Mouse (Mus musculus) thymus, adult 2 months (tissue): ENCODE results near the gene Ccdc6. TPM values are rescaled to one million over a fixed set of nuclear protein-coding genes. Genes with fewer than 3 reads are reported as not detected.

ENCODE experiments used
- DNase-seq: peaks from one replicate; pipeline ENCODE4 v3.0.0; 2021
- H3K27ac ChIP-seq: fragments of 200-500 bp; 2 replicates; pipeline ENCODE4 v1.5.1; 2012; ENCODE audit warnings: low read length, control low read depth; ENCODE audit not compliant: control insufficient read depth, insufficient read depth
- H3K27me3 ChIP-seq: fragments of 200-500 bp; 2 replicates; pipeline ENCODE4 v1.6.1; 2012; ENCODE audit warnings: mild to moderate bottlenecking, low read length, moderate library complexity, mixed read lengths; ENCODE audit not compliant: control insufficient read depth, insufficient read depth
- H3K36me3 ChIP-seq: fragments of 200-500 bp; 2 replicates; pipeline ENCODE4 v1.6.1; 2012; ENCODE audit warnings: mild to moderate bottlenecking, low read length, moderate library complexity; ENCODE audit not compliant: control insufficient read depth, insufficient read depth
- H3K4me1 ChIP-seq: fragments of 200-500 bp; replicated peaks from 2 replicates; pipeline ENCODE4 v1.6.1; 2012; ENCODE audit warnings: low read length; ENCODE audit not compliant: control insufficient read depth, insufficient read depth
- H3K4me3 ChIP-seq: fragments of 200-500 bp; 2 replicates; pipeline ENCODE4 v1.5.1; 2012; ENCODE audit warnings: mild to moderate bottlenecking, low read length, control low read depth, moderate library complexity; ENCODE audit not compliant: control insufficient read depth, insufficient read depth
- CTCF ChIP-seq: fragments of 200-500 bp; IDR thresholded peaks from 2 replicates; pipeline ENCODE4 v1.5.1; 2012; ENCODE audit warnings: mild to moderate bottlenecking, control low read depth, low read length, moderate library complexity, borderline replicate concordance; ENCODE audit not compliant: control insufficient read depth, poor library complexity, insufficient read depth; ENCODE audit errors: extremely low read depth
- POLR2A ChIP-seq: fragments of 200-500 bp; IDR thresholded peaks from 2 replicates; pipeline ENCODE4 v1.6.1; 2012; ENCODE audit warnings: mild to moderate bottlenecking, low read length, control low read depth, moderate library complexity; ENCODE audit not compliant: control insufficient read depth, poor library complexity, insufficient read depth; ENCODE audit errors: extremely low read depth
- WGBS: fragments of 180-500 bp; shearing (Covaris S2); methylation state at CpG from one replicate; pipeline ENCODE4 v1.1.7; 2018; 5-methylcytosine and 5-hydroxymethylcytosine counted together
- polyA plus RNA-seq: library from polyadenylated mRNA; depleted of rRNA; stranded (reverse); fragments of >200 nt; gene quantifications from 2 replicates; pipeline ENCODE4 v1.2.3, GENCODE M21; 2012

The Ccdc6 gene
- polyA plus RNA-seq, 1 experiment: 45.5 TPM

DNA sequence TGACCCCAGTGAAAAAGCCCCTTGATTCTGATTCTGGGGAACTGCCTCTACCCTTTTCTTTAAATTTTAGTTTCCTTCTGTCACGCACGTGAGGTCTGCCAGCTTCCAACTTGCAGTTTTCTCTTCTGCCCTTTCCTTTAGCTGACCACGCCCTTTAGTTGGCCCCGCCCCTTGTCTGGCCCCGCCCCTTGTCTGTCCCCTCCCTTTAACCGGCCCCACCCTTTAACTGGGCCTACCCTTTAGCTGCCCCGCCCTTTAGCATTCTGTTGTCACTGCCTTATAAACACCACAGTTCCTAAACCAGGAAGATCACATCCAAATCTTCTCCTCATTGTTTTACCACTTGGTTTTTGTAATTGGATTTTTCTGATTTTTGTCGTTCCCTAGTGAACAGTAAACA lies 41.2 kb downstream of the Ccdc6 start:
- no peak for TF ChIP-seq POLR2A
- TF ChIP-seq CTCF: no peak
- no peak for DNase-seq
- 92% methylated on average over 8 of the region's 8 CpGs for WGBS
- Histone ChIP-seq H3K27me3 (no peaks in the 10 kb centered on the region), H3K27ac (no peak overlapping the region), H3K4me1 (peaks cover 1% of the 10 kb centered on the region; the same call in 1 of the 2 replicates), H3K36me3 (0 out of 2 replicates have a peak, but pooled peaks cover 3% of the 10 kb centered on the region), H3K4me3 (no peak overlapping the region)

DNA sequence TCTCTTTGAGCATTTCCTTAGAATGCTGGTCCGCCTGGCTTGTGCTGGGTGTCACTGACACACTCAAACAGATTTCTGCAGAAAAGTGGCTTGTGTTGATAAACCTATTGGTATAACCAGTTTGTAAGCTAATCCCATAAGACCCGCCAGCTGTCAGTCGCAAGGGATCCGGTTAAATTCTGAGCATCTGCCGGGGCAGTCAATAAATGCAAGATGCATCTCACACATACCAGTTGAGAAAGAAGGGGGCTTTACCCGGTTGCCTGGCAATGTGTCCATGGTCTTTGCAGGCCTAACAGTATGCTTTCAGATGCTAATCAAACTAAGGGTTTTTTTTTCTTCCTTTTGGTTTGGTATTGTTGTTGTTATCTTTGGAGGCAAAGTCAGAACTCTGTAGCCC lies 42.4 kb downstream of the Ccdc6 start:
- TF ChIP-seq CTCF (no peak), POLR2A (no peak)
- DNase-seq: no peak
- 0 out of 2 replicates have a peak, but pooled peaks cover 6% of the 10 kb centered on the region for H3K36me3 ChIP-seq
- H3K4me3 ChIP-seq: no peak overlapping the region
- 92% methylated on average over 6 of the region's 6 CpGs for WGBS
- no peaks in the 10 kb centered on the region for H3K27me3 ChIP-seq
- no peak overlapping the region for H3K27ac ChIP-seq
- H3K4me1 ChIP-seq: no peaks in the 10 kb centered on the region

DNA sequence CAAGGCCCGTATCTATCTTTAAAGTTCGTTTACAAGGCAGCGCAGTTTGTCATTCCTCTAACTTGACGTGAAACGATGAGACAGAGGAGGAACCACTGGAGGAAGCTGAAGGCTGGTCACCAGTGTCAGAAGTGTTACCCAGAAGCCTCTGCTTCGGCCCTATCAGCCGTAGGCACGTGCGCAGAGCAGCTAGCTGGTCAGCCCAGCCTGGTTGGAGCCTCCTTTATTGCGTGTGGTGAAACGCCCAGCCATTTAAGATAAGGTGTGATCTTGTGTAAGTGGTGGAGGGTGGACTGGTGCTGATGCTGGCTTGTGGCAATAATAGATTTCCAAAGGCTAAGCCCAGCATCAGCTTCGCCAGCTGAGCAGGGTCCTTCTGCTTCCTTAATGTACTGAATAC lies 43.5 kb downstream of the Ccdc6 start:
- TF ChIP-seq CTCF (no peak), POLR2A (no peak)
- no peak for DNase-seq
- no peaks in the 10 kb centered on the region for H3K27me3 ChIP-seq
- H3K4me3 ChIP-seq: no peak overlapping the region
- H3K27ac ChIP-seq: no peak overlapping the region
- peaks cover 6% of the 10 kb centered on the region; the same call in 1 of the 2 replicates for H3K36me3 ChIP-seq
- 98% methylated on average over 12 of the region's 12 CpGs for WGBS
- H3K4me1 ChIP-seq: no peaks in the 10 kb centered on the region

DNA sequence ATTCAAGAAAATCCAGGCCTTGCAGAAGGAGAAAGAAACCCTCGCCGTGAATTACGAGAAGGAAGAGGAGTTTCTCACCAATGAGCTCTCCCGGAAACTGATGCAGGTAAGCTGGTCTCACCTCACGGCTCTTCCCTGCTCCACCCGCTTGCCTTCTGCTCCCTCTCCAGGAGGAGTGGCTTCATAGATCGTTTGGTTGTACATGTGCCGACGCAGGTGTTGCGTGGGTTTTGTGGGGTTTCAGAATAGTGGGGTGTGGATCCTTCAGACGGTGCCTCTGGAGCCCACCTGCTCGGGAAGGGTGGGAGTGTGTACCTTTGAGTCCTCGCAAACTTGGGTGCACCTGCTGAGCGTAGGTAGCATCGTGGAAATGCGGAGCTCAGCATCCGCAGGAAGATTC lies 45.7 kb downstream of the Ccdc6 start:
- Histone ChIP-seq H3K27ac (no peak overlapping the region), H3K4me1 (no peaks in the 10 kb centered on the region), H3K36me3 (peaks cover 13% of the 10 kb centered on the region; the same call in 1 of the 2 replicates), H3K27me3 (no peaks in the 10 kb centered on the region), H3K4me3 (no peak overlapping the region)
- DNase-seq: no peak
- WGBS: 83% methylated on average over 17 of the region's 17 CpGs
- no peak for TF ChIP-seq POLR2A
- no peak for TF ChIP-seq CTCF

DNA sequence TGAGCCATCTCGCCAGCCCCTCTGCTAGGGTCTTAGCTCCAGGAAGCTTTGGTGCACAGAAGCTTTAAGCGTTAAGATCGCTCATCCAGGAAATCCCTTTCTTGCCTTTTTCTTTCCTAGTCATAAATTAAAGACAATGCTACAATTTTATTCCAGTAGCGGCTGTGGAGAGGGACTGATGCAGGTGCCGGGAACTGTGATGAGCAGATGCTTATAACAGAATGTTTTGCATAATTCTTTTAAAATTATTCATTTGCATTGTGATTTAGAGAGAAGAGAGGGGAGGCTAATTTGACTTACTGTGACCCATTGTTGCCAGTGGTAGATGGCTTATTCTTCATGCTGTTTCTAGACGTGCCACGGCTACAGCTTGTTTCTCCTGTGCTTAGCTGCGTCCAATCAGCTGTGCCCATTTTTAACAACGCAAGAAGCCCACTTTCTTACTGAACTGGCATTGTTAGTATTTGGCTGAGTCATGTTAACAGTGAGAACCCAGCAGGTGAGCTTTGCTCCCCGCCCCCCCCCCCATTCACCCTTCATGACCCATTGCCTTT lies 47.2 kb downstream of the Ccdc6 start:
- TF ChIP-seq CTCF (no peak), POLR2A (no peak)
- no peak for DNase-seq
- H3K27ac ChIP-seq: no peak overlapping the region
- H3K27me3 ChIP-seq: no peaks in the 10 kb centered on the region
- no peaks in the 10 kb centered on the region for H3K4me1 ChIP-seq
- peaks cover 16% of the 10 kb centered on the region; the same call in 1 of the 2 replicates for H3K36me3 ChIP-seq
- 96% methylated on average over 10 of the region's 10 CpGs for WGBS
- H3K4me3 ChIP-seq: no peak overlapping the region

DNA sequence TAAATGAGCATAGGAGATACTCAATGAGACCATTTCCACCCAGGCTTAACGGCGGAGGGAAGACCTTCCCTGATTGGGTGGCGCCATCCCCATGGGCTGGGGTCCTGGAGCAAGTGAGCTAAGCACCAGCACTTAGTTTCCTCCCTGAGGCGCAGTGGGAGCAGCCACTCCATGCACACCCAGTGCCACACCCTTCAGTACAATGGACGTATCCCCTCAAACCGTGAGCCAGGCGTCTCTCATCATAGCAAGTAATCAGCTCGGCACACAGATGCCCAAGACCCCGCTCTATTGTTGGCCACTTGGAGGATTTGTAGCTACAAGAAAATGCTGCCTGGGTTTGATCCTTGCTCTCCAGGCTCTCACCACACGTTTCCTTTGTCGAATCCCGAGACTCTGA lies 49.0 kb downstream of the Ccdc6 start:
- no peaks in the 10 kb centered on the region for H3K4me1 ChIP-seq
- H3K4me3 ChIP-seq: no peak overlapping the region
- DNase-seq: no peak
- H3K27me3 ChIP-seq: no peaks in the 10 kb centered on the region
- no peak for TF ChIP-seq POLR2A
- TF ChIP-seq CTCF: no peak
- H3K27ac ChIP-seq: no peak overlapping the region
- WGBS: 99% methylated on average over 12 of the region's 12 CpGs
- H3K36me3 ChIP-seq: peaks cover 16% of the 10 kb centered on the region; the same call in 1 of the 2 replicates

DNA sequence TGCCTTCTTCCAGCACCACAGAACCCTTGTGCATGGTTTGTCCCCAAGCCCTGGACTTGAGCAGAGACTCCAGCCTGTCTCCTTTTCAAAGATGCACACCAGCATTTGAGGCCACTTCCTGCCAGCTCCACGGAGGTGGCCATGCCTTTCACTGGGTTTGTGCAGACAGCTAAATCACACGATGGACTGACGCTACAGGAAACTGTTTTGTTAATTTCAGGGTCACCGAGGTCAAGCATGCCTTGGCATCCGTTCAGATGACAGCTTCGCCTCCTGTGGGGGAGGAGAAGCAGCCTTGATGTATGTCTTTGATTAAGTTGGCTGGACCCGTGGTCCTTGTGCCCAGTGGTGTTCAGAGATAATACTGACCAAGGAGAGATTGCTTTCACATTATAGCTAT lies 52.2 kb downstream of the Ccdc6 start:
- no peak for DNase-seq
- Histone ChIP-seq H3K27ac (no peak overlapping the region), H3K36me3 (peaks cover 10% of the 10 kb centered on the region; the same call in 1 of the 2 replicates), H3K4me1 (peaks cover 4% of the 10 kb centered on the region), H3K4me3 (no peak overlapping the region), H3K27me3 (no peaks in the 10 kb centered on the region)
- TF ChIP-seq CTCF (no peak), POLR2A (no peak)
- WGBS: 74% methylated on average over 7 of the region's 7 CpGs
